Mouse (Mus musculus) layer of hippocampus, postnatal 10 days (tissue): Measurements from ENCODE around the gene Nr1d1. TPM values are rescaled to one million over a fixed set of nuclear protein-coding genes. Genes with fewer than 3 reads are reported as not detected.

Source experiments
- DNase-seq, 2 experiments: peaks; one replicate each; pipeline ENCODE4 v3.0.0; 2021; ENCODE audit warnings: low spot score in 2 of 2
- total RNA-seq, 2 experiments: library from RNA; stranded (reverse); gene quantifications; 2 replicates each; pipeline ENCODE4 v1.2.3; 2021

Nr1d1 gene
- total RNA-seq, 2 experiments from 2014 or later = 39.1 to 41.5 TPM

DNA sequence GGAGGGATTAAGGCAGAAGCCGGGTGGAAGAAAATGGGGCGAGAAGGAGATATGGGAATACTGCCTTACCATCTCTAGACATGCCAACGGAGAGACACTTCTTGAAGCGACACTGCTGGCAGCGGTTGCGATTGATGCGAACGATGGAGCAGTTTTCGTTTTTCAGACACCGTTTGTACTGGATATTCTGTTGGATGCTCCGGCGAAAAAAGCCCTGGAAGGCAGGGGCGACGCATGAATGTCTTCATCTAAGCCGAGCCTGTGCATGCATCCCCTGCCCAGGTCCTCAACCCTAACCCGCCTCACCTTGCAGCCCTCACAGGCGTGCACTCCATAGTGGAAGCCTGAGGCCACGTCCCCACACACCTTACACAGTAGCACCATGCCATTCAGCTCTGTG lies 4.0 kb downstream of the Nr1d1 start:
- no peak for DNase-seq

DNA sequence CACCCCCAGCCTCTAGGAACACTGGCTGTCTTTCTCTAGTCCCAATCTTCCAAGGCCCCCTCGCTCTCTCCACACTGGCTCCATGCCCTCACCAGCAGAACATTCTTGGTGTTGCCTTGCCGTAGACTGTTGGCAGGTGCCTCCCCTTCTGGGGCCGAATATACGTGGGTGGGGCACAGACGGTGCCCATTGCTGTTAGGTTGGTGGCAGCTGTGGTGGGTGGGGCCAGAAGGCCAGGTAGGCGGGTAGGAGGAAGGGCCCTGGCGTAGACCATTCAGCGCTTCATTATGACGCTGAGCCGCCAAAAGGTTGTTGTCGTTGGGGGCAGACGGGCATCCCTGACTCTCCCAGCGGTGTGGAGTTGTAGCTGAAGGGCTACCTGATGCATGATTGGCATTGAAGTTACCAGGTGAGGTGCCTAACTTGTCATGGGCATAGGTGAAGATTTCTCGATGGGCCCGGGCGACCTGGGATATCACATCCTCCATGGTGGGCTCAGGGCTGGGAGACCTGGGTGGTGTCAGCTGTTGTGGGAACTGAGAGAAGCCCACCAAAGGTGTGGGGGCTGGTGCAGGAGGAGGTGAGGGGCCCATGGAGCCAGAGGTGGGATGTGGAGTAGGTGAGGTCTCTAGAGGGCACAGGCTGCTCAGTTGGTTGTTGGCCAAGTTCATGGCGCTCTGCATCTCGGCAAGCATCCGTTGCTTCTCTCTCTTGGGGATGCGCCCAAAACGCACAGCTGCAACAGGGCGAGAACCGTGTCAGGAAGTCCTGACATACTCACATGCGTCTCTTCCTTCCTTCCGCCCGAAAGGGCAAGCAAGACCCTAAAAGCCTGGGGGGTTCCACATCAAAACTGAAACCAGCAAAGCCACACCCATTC lies 4.8 kb downstream of the Nr1d1 start:
- peak; percentile 60 to 67 for DNase-seq

DNA sequence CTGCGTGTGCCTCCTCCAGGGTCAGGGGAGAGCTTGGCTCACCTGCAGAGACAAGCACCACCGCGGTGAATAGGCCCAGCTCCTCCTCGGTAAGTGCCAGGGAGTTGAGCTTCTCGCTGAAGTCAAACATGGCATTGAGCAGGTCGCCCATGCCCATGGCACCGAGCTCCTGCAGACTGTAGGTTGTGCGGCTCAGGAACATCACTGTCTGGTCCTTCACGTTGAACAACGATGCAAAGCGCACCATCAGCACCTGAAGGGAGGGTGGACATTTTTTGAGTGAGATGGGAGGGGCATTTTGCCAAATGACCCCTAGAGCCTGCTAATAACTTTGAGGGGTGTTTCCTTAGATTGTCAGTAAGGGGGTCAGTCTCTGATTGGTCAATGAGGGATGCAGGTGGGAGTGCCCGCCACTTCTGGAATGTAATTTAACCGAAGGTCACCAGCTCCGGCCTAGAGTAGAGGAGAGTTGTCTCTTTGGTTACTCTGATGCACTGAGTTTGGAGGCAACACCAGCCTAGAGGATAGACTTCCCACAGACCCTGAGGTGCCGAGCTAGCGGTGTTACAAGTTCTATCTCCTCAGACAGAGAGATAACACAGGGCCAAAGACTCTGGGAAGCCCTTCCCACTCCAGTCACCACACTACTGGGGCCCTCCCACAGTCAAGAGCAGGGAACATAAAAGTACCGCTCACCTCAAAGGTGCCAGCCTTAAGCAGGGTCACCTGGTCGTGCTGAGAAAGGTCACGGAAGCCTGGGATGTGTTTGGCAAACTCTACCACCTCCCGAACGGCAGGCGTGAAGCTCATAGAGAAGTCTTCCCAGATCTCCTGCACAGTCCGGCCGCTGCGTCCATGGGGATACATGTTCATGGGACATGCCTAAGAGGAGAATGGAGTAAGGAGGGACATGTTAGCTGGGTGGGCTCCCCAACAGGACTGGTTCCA lies 5.9 kb downstream of the Nr1d1 start:
- no peak for DNase-seq

DNA sequence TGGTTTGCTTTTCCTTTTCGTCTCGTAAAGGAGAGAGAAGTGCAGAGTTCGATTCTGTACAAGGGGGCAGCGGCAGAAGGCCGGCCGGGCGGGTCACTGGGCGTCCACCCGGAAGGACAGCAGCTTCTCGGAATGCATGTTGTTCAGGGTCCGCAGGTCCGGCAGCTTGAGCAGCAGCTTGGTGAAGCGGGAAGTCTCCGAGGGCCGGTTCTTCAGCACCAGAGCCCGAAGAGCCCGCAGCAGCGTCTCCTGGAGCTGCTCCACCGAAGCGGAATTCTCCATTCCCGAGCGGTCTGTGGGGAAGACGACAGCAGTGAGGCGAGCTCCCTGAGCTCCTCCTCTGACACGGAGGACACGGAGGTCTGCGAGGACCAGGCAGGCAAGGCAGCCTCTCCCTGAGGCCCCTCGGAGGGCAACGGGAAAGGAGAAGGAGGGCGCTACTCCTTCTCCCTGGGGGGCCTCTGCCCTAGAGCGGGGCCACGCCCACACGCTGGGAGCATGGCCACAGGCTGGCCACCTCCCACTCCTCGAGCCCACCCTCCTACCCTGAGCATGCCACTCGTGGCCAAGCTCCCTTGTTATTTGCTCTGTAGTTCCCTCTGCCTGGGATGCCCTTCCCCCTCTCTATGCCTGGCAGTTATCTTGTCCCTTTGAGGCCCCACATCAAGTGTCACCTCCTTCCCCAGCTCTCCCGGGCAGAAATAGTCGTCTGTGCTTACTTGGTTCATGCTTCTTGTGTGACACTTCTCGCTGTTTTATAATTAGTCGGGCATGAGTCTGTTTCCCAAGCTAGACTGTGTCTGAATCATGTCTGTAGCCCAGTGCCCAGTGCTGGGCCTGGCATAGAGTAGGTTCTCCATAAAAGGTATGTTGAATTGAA lies 6.8 kb downstream of the Nr1d1 start:
- DNase-seq = peak; percentile 54 to 58

DNA sequence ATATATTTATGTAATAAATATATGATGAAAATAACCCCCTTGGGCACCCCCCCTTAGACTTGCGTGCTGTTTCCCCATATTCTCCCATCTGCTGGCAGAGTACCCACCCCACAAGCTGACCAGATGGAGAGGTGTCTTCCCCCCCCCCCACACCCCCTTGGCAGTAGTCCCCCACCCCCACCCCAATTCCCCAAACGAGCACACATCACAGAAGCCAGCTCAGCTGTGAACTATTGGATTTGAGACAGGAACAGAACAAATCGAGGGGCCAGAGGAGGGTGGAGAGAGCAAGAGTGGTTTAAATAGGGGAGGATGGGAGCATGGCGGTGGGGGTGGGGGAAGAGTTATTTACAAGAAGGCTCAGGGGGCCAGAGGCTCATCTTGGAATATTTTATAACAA lies 7.4 kb downstream of the Nr1d1 start:
- peak in 1 of 2 experiments; percentile 37 for DNase-seq

DNA sequence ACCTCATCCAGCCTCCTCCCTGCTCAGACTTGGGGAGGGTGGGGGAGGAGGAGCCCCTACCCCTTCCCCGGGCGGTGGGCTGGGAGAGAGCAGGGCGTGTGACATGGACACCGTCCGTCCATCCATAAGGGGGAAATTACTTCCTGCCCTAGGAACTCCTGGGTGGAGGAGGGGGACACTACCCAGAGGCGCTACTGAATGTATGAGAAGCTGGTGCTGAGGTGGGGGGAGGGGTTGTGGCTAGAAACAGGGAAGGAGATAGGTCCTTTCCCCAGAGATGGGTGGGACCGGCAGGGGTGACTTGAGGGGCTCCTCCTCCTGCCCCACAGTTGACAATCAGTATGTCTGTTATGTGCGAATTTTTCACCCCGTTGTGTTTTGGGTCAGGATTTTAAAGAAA lies 7.9 kb downstream of the Nr1d1 start:
- DNase-seq = peak in 1 of 2 experiments; percentile 70

DNA sequence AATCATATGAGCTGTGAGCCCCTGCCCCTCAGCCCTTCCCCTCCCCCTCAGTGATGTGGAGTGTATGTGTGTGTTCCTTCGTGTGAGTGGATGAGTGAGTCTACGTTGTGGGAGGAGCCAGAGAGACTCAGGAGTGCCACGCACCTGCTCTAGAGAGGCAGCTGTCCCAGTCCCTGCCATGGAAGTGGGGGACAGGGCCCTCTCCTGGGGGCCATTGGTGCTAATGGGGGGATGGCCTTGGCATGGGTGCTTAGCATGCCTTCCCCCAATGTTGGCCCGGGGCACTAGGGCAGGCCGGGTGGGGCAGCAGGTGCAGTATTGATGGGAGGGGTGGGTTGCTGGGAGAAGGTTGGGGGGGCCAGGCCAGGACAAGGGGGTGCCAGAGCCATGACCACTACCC lies 8.3 kb downstream of the Nr1d1 start:
- DNase-seq = no peak

DNA sequence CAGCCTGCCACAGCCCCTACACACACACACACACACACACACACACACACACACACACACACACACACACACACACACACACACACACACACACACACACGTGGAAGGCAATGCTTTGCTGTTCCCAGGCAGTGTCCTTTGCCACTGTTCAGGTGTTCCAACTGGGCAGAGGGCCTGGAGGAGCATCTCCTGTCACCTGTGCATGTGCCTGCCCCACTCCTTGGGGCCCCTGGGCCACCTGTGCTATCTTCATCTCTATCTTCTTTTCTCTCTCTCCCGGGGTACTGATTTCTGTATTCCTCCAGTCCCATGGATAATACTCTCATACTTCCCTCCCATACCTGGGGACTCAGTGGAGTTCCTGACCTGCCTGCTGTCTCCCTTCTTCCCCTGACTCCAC lies 8.8 kb downstream of the Nr1d1 start:
- no peak for DNase-seq

DNA sequence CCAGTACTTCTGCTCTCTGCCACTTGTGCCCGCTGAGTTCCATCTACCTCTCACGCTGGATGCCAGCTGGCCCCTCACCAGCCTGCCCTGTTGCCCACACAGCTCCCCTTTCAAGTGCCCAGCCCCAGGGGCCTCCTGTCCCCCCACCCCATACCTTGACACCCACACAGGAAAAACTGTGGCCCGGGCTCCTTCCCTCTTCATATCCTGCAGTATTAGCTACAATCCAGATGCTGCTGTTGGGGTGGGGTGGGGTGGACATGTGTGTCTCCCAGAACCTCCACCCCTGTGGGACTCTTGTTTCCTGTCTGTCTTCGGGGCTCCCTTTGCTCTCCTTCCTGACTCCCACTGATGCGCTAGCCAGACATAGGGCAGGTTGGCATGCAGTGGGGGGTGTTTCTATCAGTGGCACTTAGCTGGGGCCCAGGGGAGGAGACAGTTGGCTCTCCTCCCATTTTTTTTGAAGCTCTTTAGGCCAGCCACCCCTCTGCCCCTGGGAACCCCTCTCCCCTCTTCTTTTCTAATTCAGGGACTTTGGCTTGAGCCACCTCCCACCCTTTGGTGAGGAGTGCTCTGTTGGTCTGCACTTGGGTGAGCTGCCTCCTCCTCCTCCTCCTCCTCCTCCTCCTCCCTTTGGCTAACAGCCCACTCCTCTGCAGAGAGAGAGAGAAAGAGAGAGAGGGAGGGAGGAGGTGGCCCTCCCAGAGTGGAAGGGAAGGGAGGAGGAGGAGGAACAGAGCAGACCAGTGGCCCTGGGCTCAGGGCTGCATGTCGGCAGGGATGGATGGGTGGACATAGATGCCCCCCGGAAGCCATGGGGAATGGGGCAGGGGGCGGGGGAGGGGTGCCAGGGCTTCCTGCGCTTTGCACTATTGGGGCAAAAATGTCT lies 9.5 kb downstream of the Nr1d1 start:
- DNase-seq = peak in 1 of 2 experiments; percentile 56

DNA sequence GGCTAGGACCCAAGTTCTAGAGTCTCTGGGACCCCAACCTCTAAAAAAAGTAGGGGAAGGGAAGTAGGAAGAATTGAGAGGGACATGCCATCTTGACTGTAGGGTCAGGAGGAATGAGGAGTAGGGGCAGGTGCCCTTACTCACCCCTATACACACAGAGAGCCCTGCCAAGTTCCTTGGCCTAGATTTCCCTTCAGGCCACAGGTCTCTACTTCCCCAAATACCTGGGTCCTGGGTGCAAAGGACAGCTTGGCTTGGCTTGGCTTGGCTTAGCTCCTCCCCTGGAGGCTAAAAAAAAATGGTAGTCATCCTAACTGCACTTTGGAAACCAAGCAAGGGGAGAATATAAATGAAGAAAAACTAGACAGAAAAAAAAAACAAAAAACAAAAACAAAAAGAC lies 10.4 kb downstream of the Nr1d1 start:
- no peak for DNase-seq

DNA sequence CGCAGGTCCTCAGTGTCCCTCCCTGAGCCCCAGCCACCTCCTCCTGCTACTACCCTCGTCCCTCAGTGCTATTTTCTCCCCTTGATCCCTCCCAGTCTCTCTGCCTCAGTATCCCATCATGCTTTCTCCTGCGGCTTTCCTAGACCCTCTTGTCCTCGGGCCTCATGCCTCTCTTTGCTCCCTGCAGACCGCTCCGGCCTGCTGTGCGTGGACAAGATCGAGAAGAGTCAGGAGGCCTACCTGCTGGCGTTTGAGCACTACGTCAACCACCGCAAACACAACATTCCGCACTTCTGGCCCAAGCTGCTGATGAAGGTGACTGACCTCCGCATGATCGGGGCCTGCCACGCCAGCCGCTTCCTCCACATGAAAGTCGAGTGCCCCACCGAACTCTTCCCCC lies 11.0 kb downstream of the Nr1d1 start:
- DNase-seq = no peak

DNA sequence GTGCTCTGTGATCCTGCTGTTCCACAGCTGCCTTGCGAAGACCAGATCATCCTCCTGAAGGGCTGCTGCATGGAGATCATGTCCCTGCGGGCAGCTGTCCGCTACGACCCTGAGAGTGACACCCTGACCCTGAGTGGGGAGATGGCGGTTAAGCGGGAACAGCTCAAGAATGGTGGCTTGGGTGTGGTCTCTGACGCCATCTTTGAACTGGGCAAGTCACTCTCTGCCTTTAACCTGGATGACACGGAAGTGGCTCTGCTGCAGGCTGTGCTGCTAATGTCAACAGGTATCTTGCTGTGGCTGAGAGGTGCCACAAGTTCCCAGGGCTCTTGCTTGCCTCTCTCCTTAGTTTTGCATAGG lies 11.7 kb downstream of the Nr1d1 start:
- no peak for DNase-seq

DNA sequence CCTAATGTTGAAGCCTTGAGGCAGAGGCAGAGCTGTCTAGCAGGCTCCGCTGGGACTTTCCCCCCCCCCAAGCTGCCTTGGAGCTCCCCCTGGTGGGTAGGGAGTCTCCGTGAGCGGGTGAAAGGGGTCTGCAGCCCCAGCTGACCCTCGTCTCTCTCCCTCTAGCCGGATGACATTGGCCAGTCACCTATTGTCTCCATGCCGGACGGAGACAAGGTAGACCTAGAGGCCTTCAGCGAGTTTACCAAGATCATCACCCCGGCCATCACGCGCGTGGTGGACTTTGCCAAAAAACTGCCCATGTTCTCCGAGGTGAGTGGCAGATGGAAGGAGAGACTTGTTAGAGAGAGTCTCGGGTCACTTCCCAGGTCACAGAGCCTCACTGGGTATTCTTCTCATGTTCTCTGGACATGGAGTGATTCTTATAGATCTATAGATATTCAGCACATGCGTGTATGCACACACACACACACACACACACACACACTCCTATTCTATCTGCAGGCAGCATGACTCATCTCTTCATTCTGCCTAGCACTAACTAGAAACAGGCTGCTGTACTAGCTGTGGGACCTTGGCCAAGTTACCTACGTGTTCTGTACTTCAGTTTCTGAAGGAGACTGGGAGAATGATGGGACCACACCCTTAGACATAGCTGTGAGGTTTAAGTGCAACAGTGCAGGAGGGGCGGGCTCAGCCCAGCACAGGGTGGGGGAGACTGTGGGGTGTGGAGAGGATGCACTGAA lies 12.2 kb downstream of the Nr1d1 start:
- DNase-seq = peak in 1 of 2 experiments; percentile 49

DNA sequence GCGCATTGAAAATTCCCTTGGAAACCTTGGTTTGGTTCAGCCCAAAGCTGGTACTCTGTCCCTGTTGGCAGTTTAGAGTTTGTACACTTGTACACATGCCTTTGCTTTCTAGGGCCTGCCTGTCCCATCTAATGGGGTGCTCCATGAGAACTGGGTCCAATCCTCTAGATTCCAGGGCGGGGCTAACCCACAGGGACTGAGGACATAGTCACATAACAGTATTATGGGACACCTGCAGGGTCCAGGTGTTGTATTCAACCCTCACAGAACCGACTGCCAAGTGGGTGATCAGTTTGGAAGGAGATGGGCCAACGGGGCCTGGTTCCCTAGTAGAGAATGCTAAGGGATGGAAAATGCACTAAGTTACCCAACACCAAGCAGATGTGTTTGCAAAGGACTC lies 13.2 kb downstream of the Nr1d1 start:
- no peak for DNase-seq

DNA sequence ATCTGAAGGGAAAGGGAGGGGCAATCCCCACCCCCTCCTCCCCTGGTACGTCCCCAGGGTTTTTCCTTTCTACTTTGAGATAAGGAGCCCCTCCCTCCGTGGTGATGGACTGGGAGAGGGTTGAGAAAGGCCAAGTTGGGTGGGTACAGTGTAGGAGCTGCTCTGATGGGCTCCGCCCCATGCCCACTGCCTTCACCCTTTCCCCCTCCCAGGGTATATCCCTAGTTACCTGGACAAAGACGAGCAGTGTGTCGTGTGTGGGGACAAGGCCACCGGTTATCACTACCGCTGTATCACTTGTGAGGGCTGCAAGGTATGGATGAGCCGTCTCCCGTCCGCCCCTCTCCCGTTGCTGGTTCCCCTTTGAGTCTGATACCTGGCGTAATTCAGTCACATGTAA lies 18.4 kb downstream of the Nr1d1 start:
- DNase-seq = no peak

DNA sequence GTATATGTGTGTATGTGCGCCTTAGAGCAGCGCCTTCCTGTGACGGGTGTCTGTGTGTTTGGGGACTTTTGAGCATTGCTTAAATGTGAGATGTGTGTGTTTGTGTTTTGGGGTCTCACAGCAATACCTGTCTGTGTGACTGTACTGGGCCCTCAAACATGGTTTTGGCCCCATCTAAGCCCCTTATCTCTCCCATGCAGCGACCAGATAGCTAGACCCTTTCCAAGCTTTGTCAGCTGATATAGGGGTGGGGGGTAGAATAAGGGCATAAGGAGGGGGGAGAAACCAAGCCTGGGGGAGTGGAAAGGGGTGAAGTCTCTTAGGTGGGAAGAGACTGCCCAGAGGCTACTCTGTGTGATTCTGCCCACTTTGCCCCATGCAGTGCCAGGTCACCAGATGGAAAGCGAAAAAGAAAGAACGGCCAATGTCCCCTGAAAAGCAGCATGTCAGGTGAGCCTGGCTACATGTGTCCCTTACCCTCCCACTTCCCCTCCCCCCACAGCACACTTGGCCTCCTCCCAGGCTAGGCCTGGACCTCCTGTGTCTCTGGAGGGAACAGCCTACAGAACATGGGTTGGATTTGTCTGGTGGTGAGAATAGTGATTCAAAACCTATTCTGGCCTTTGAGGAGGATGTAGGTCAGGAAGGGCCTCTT lies 19.3 kb downstream of the Nr1d1 start:
- DNase-seq = no peak

DNA sequence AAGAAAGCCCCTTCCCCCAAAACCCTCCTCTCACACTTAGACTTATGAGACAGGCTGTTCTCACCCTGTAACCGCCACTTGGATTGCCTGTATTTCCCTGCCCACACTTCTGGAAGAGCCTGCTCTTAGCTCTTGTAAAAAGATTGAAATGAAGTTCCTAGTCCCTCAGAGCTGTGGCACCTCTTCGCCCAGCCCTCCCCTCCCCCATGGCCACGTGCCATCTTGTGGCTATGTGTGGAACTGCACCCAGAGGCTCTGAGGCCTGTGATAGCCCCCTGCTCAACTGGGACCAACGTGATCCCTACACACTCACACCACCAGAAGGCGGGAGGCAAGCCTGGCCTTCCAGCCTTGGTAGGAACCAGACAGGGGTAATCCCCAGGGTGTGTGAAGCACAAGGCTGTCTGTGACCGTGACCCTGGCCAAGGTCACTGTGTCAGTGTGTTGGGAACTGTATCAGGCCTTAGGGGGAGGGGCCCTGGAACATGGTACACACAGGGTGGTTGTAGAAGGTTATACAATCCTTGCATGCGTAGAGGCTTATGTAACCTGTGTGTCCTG lies 20.4 kb downstream of the Nr1d1 start:
- peak; percentile 83 to 85 for DNase-seq

DNA sequence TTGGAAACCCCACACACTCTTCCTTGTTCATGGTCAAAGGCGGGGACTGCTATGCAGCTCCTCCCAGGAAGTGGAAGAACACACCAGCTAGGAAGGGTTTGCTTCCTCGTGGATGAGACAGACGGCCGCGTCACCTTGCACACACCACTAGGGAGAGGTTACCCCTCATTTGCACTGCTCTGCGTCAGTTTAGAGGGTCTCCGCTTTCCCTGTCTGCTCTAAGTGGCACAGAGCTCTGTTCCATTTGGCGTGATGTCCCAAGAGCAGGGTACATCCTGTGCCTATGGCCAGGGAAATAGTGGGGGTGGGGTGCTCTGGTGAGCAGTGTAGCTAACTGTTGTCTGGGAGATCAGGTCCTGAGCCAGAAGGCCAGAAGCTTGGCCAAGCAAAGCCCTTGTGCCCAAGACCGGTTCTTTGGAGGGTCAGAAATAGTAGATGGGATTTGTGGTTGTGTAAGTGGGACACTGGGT lies 20.9 kb downstream of the Nr1d1 start:
- peak in 1 of 2 experiments; percentile 56 for DNase-seq
